Mouse (Mus musculus) kidney, adult 11 months (tissue): Measurements from ENCODE around the gene Slc51a.

Source experiments
- DNase-seq: peaks from one replicate; pipeline ENCODE4 v3.0.0; 2022

Slc51a gene

GRCm38 (mm10) chr16:32487234-32488111 lies at the start of gene Slc51a:
TSS of gene Slc51a (minus strand) at chr16:32487879.
- DNase-seq = peak; percentile 87

- DNase-seq = no peak
These were observed 47.6 kb upstream of the Slc51a start for GRCm38 (mm10) chr16:32535157-32535751.

GRCm38 (mm10) chr16:32532878-32533826 lies 45.5 kb upstream of the Slc51a start:
- DNase-seq = no peak

- no peak for DNase-seq
These were observed 39.2 kb upstream of the Slc51a start for GRCm38 (mm10) chr16:32526906-32527305.

- no peak for DNase-seq
These were observed 36.6 kb upstream of the Slc51a start for GRCm38 (mm10) chr16:32524244-32524615.

GRCm38 (mm10) chr16:32523462-32524243 lies 36.0 kb upstream of the Slc51a start:
- DNase-seq = peak; percentile 34

GRCm38 (mm10) chr16:32522578-32523194 lies 35.0 kb upstream of the Slc51a start:
- no peak for DNase-seq

GRCm38 (mm10) chr16:32520372-32520748 lies 32.7 kb upstream of the Slc51a start:
- DNase-seq = no peak

GRCm38 (mm10) chr16:32519656-32520371 lies 32.1 kb upstream of the Slc51a start:
- no peak for DNase-seq

GRCm38 (mm10) chr16:32517785-32518481 lies 30.3 kb upstream of the Slc51a start:
- DNase-seq = no peak

GRCm38 (mm10) chr16:32516006-32516962 lies 28.6 kb upstream of the Slc51a start:
- DNase-seq = no peak

GRCm38 (mm10) chr16:32513948-32514347 lies 26.3 kb upstream of the Slc51a start:
- no peak for DNase-seq

- DNase-seq = no peak
These were observed 25.7 kb upstream of the Slc51a start for GRCm38 (mm10) chr16:32513401-32513800.

- no peak for DNase-seq
These were observed 25.2 kb upstream of the Slc51a start for GRCm38 (mm10) chr16:32512921-32513320.

- no peak for DNase-seq
These were observed 24.3 kb upstream of the Slc51a start for GRCm38 (mm10) chr16:32511827-32512490.

GRCm38 (mm10) chr16:32511338-32511734 lies 23.7 kb upstream of the Slc51a start:
- DNase-seq = no peak

GRCm38 (mm10) chr16:32510399-32511337 lies 23.0 kb upstream of the Slc51a start:
- no peak for DNase-seq
